Mouse (Mus musculus) hindbrain, embryonic 12.5 days (tissue): ENCODE data around the gene Pabpc1l. TPM values are rescaled to one million over a fixed set of nuclear protein-coding genes. Genes with fewer than 3 reads are reported as not detected.

Experiments used
- ATAC-seq: fragments of 200-750 bp; cut with Nextera tagmentation; 2 replicates; pipeline ENCODE4 v1.8.0; 2017; ENCODE audit warnings: moderate TSS enrichment; ENCODE audit not compliant: low FRiP score
- H3K27ac ChIP-seq: fragments of 300-500 bp; sonication (generic); 2 replicates; pipeline ENCODE4 v1.5.1; 2016; ENCODE audit warnings: mild to moderate bottlenecking
- H3K27me3 ChIP-seq: fragments of 300-500 bp; sonication (generic); 2 replicates; pipeline ENCODE4 v1.6.1; 2016; ENCODE audit warnings: mild to moderate bottlenecking
- H3K36me3 ChIP-seq: fragments of 300-500 bp; sonication (generic); 2 replicates; pipeline ENCODE4 v1.6.1; 2016; ENCODE audit warnings: mild to moderate bottlenecking
- H3K4me1 ChIP-seq: fragments of 300-500 bp; sonication (generic); 2 replicates; pipeline ENCODE4 v1.6.1; 2016
- H3K4me2 ChIP-seq: fragments of 300-500 bp; sonication (generic); replicated peaks from 2 replicates; pipeline ENCODE4 v1.6.1; 2016; ENCODE audit warnings: mild to moderate bottlenecking
- H3K4me3 ChIP-seq: fragments of 300-500 bp; sonication (generic); 2 replicates; pipeline ENCODE4 v1.5.1; 2016; ENCODE audit warnings: mild to moderate bottlenecking
- H3K9ac ChIP-seq: fragments of 300-500 bp; sonication (generic); 2 replicates; pipeline ENCODE4 v1.6.1; 2016; ENCODE audit warnings: mild to moderate bottlenecking, moderate library complexity
- H3K9me3 ChIP-seq: fragments of 300-500 bp; sonication (generic); replicated peaks from 2 replicates; pipeline ENCODE4 v1.6.1; 2016; ENCODE audit warnings: mild to moderate bottlenecking
- WGBS: fragments of 180-500 bp; shearing (Covaris S2); methylation state at CpG from one replicate; pipeline ENCODE4 v1.1.7; 2016; 5-methylcytosine and 5-hydroxymethylcytosine counted together
- polyA plus RNA-seq: library from polyadenylated mRNA; unstranded; fragments of >200 nt; fragmentation: Nextera tagmentation; extraction: Ambion mirVana; gene quantifications from 2 replicates; pipeline ENCODE4 v1.2.1, GENCODE M21; 2016

Gene Pabpc1l
- 2.3 and 2.9 TPM in 2 replicates for polyA plus RNA-seq

- ATAC-seq: no peak
- H3K9me3 ChIP-seq: no peaks in the 10 kb centered on the region
- no peak within 1 kb of the TSS for H3K9ac ChIP-seq
- 82% methylated on average over 16 of the region's 16 CpGs for WGBS
- H3K4me3 ChIP-seq: no peak within 1 kb of the TSS
- H3K27me3 ChIP-seq: no peaks in the 10 kb centered on the region
- no peak within 1 kb of the TSS for H3K4me2 ChIP-seq
- no peak within 1 kb of the TSS for H3K27ac ChIP-seq
- H3K36me3 ChIP-seq: peaks cover 2% of the 10 kb centered on the region; the same call in 1 of the 2 replicates
- no peaks in the 10 kb centered on the region for H3K4me1 ChIP-seq
Observed at GRCm38 (mm10) chr2:164025150-164025549, at the start of gene Pabpc1l. Gene Pabpc1l, plus strand, starts transcription at chr2:164025450.

GRCm38 (mm10) chr2:163976448-163976847, 48.8 kb upstream of the Pabpc1l start:
- no peak overlapping the region for H3K4me2 ChIP-seq
- WGBS: 83% methylated on average over 6 of the region's 7 CpGs
- H3K27ac ChIP-seq: no peak overlapping the region
- H3K4me3 ChIP-seq: no peak overlapping the region
- no peaks in the 10 kb centered on the region for H3K4me1 ChIP-seq
- ATAC-seq: no peak
- peaks cover 5% of the 10 kb centered on the region; the same call in 1 of the 2 replicates for H3K9me3 ChIP-seq
- no peaks in the 10 kb centered on the region for H3K36me3 ChIP-seq
- H3K9ac ChIP-seq: no peak overlapping the region
- H3K27me3 ChIP-seq: no peaks in the 10 kb centered on the region

- Histone ChIP-seq H3K4me1 (no peaks in the 10 kb centered on the region), H3K27me3 (no peaks in the 10 kb centered on the region), H3K4me3 (no peak overlapping the region), H3K4me2 (no peak overlapping the region), H3K36me3 (no peaks in the 10 kb centered on the region), H3K27ac (no peak overlapping the region), H3K9ac (no peak overlapping the region), H3K9me3 (no peaks in the 10 kb centered on the region)
- ATAC-seq: no peak
- WGBS: 85% methylated on average over 8 of the region's 8 CpGs
Observed at GRCm38 (mm10) chr2:163987233-163987632, 38.0 kb upstream of the Pabpc1l start.

GRCm38 (mm10) chr2:163992871-163993270, 32.4 kb upstream of the Pabpc1l start:
- Histone ChIP-seq H3K9ac (no peak overlapping the region), H3K36me3 (peaks cover 2% of the 10 kb centered on the region; the same call in 1 of the 2 replicates), H3K4me1 (peaks cover 21% of the 10 kb centered on the region), H3K4me3 (no peak overlapping the region), H3K27ac (no peak overlapping the region), H3K4me2 (no peak overlapping the region), H3K9me3 (no peaks in the 10 kb centered on the region), H3K27me3 (no peaks in the 10 kb centered on the region)
- 96% methylated on average over 2 of the region's 2 CpGs for WGBS
- no peak for ATAC-seq

GRCm38 (mm10) chr2:163994654-163994976, 30.6 kb upstream of the Pabpc1l start, which contains the start of gene Ywhab:
Gene Ywhab, plus strand, starts transcription at chr2:163994960.
- H3K4me1 ChIP-seq: peaks cover 23% of the 10 kb centered on the region
- no peaks in the 10 kb centered on the region for H3K9me3 ChIP-seq
- H3K27ac ChIP-seq: peak within 1 kb of the TSS; percentile 96
- no peak for ATAC-seq
- no peaks in the 10 kb centered on the region for H3K27me3 ChIP-seq
- H3K36me3 ChIP-seq: peaks cover 6% of the 10 kb centered on the region; the same call in 1 of the 2 replicates
- peak within 1 kb of the TSS; percentile 78 for H3K4me2 ChIP-seq
- H3K9ac ChIP-seq: peak within 1 kb of the TSS; percentile 98
- WGBS: 2% methylated on average over 12 of the region's 14 CpGs
- H3K4me3 ChIP-seq: peak within 1 kb of the TSS; percentile 99

GRCm38 (mm10) chr2:163994977-163995862, 30.0 kb upstream of the Pabpc1l start:
- WGBS: under 1% methylated on average over 77 of the region's 79 CpGs
- Histone ChIP-seq H3K27me3 (no peaks in the 10 kb centered on the region), H3K4me1 (peaks cover 24% of the 10 kb centered on the region), H3K4me3 (peak overlapping the region; percentile 99), H3K4me2 (peak overlapping the region; percentile 78), H3K9me3 (no peaks in the 10 kb centered on the region), H3K27ac (peak overlapping the region; percentile 96), H3K9ac (peak overlapping the region; percentile 98), H3K36me3 (peaks cover 6% of the 10 kb centered on the region; the same call in 1 of the 2 replicates)
- ATAC-seq: peak; percentile 100

- H3K4me2 ChIP-seq: peak overlapping the region; percentile 78
- peak overlapping the region; percentile 98 for H3K9ac ChIP-seq
- peaks cover 6% of the 10 kb centered on the region; the same call in 1 of the 2 replicates for H3K36me3 ChIP-seq
- no peaks in the 10 kb centered on the region for H3K9me3 ChIP-seq
- WGBS: 80% methylated on average over 6 of the region's 6 CpGs
- ATAC-seq: no peak
- peak overlapping the region; percentile 99 for H3K4me3 ChIP-seq
- H3K4me1 ChIP-seq: peaks cover 24% of the 10 kb centered on the region
- no peak overlapping the region for H3K27ac ChIP-seq
- no peaks in the 10 kb centered on the region for H3K27me3 ChIP-seq
Observed at GRCm38 (mm10) chr2:163996275-163996674, 29.0 kb upstream of the Pabpc1l start.

GRCm38 (mm10) chr2:163996899-163997298, 28.4 kb upstream of the Pabpc1l start:
- no peak overlapping the region for H3K4me3 ChIP-seq
- 79% methylated on average over 5 of the region's 5 CpGs for WGBS
- H3K9ac ChIP-seq: no peak overlapping the region

GRCm38 (mm10) chr2:163998981-163999380, 26.3 kb upstream of the Pabpc1l start:
- Histone ChIP-seq H3K4me2 (no peak overlapping the region), H3K27me3 (no peaks in the 10 kb centered on the region), H3K9ac (no peak overlapping the region), H3K9me3 (no peaks in the 10 kb centered on the region), H3K4me3 (no peak overlapping the region), H3K36me3 (peaks cover 6% of the 10 kb centered on the region; the same call in 1 of the 2 replicates), H3K27ac (no peak overlapping the region), H3K4me1 (peaks cover 23% of the 10 kb centered on the region)
- 96% methylated on average over 6 of the region's 6 CpGs for WGBS
- no peak for ATAC-seq

More at GRCm38 (mm10) chr2:163996899-163997298, 28.4 kb upstream of the Pabpc1l start:
- H3K27me3 ChIP-seq: no peaks in the 10 kb centered on the region
- peaks cover 6% of the 10 kb centered on the region; the same call in 1 of the 2 replicates for H3K36me3 ChIP-seq
- peak overlapping the region; percentile 27 for H3K4me2 ChIP-seq
- H3K9me3 ChIP-seq: no peaks in the 10 kb centered on the region
- H3K4me1 ChIP-seq: peaks cover 24% of the 10 kb centered on the region
- no peak for ATAC-seq
- no peak overlapping the region for H3K27ac ChIP-seq

GRCm38 (mm10) chr2:164002637-164003036, 22.6 kb upstream of the Pabpc1l start:
- H3K36me3 ChIP-seq: peaks cover 6% of the 10 kb centered on the region; the same call in 1 of the 2 replicates
- no peak overlapping the region for H3K4me3 ChIP-seq
- no peak overlapping the region for H3K27ac ChIP-seq
- no peaks in the 10 kb centered on the region for H3K9me3 ChIP-seq
- no peak for ATAC-seq
- H3K4me2 ChIP-seq: no peak overlapping the region
- WGBS: 95% methylated on average over 3 of the region's 3 CpGs
- H3K27me3 ChIP-seq: no peaks in the 10 kb centered on the region
- H3K4me1 ChIP-seq: peaks cover 17% of the 10 kb centered on the region
- no peak overlapping the region for H3K9ac ChIP-seq

- WGBS: 77% methylated on average over 5 of the region's 5 CpGs
- peaks cover 20% of the 10 kb centered on the region for H3K4me1 ChIP-seq
- no peaks in the 10 kb centered on the region for H3K27me3 ChIP-seq
Observed at GRCm38 (mm10) chr2:164004503-164004902, 20.7 kb upstream of the Pabpc1l start.

GRCm38 (mm10) chr2:164006932-164007331, 18.3 kb upstream of the Pabpc1l start:
- WGBS: 70% methylated on average over 10 of the region's 10 CpGs
- peaks cover 17% of the 10 kb centered on the region for H3K4me1 ChIP-seq

More at GRCm38 (mm10) chr2:164004503-164004902, 20.7 kb upstream of the Pabpc1l start:
- no peaks in the 10 kb centered on the region for H3K9me3 ChIP-seq
- no peak overlapping the region for H3K27ac ChIP-seq
- H3K9ac ChIP-seq: no peak overlapping the region
- H3K4me3 ChIP-seq: no peak overlapping the region
- ATAC-seq: no peak
- H3K36me3 ChIP-seq: no peaks in the 10 kb centered on the region
- H3K4me2 ChIP-seq: no peak overlapping the region

More at GRCm38 (mm10) chr2:164006932-164007331, 18.3 kb upstream of the Pabpc1l start:
- Histone ChIP-seq H3K4me3 (no peak overlapping the region), H3K27ac (no peak overlapping the region), H3K9ac (no peak overlapping the region), H3K36me3 (peaks cover 6% of the 10 kb centered on the region; the same call in 1 of the 2 replicates), H3K4me2 (no peak overlapping the region), H3K9me3 (no peaks in the 10 kb centered on the region), H3K27me3 (no peaks in the 10 kb centered on the region)
- no peak for ATAC-seq
